Mouse (Mus musculus) liver, adult 10 weeks (tissue): ENCODE data around the gene Ifi211. TPM values are rescaled to one million over a fixed set of nuclear protein-coding genes. Genes with fewer than 3 reads are reported as not detected.

ENCODE experiments used
- polyA plus RNA-seq: library from polyadenylated mRNA; stranded (reverse); fragments of 350-450 nt; fragmentation: Illumina TruSeq; extraction: RNeasy Lipid Tissue Mini Kit (QIAGEN cat#74804); gene quantifications from one replicate; pipeline ENCODE4 v1.2.3, GENCODE M21; 2014; ENCODE audit warnings: low read depth, low replicate concordance

Gene Ifi211
- 7.0 TPM for polyA plus RNA-seq

DNA sequence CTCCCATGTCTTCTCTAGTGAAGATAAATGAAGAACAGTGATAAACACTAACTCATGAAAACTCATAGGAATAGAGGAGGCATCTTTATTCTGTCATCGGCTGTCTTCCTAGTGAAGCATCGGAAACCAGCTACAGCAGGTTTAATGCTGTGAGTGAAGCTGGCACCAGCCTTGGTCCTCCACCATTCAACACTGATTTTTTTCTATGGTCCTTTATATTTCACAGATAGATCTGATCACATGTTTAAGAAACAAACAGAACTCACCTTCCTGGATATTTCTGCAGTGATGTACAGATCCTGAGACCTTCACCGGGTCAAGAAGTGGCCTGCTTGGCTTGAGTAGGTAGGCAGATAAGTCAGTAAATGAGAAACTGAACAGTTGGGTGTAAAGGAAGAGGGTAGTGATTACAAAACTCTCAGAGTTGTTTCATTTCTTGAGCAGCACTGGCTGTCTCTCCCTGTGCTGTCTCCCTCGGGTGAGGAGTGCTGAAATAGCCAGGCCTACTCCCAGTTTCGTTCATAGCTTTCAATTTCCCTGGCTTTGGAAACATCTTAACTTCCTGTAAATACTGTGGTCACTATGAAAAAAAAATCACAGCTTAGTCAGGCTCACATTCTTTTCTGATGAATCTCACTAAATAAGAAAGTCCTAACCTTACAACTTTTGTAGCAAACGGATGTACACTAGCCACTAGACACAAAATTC, at the start of gene Ifi211:
Gene Ifi211 (minus strand): TSS at position 499 of the 708 bp plus-strand sequence.

GRCm38 (mm10) chr1:173941924-173942779, 29.3 kb upstream of the Ifi211 start, which contains the start of the genes Mndal and Ifi203:
TSS of gene Mndal (minus strand) at chr1:173942491.
TSS of gene Ifi203 (minus strand) at chr1:173942672.

Other genes with a start within 250 kb of the Ifi211 start
- gene Ifi208, start 239.4 kb downstream of the Ifi211 start, polyA plus RNA-seq: 2.2 TPM
- gene Ifi207, start 171.3 kb downstream of the Ifi211 start, polyA plus RNA-seq: 6.9 TPM
- 20.5 TPM for gene Ifi204, start 146.1 kb downstream of the Ifi211 start, polyA plus RNA-seq
- 41.8 TPM for gene Mndal, start 29.4 kb upstream of the Ifi211 start, polyA plus RNA-seq
- 30.4 TPM for gene Ifi203, start 29.6 kb upstream of the Ifi211 start, polyA plus RNA-seq
- gene Ifi202b, start 69.7 kb upstream of the Ifi211 start, polyA plus RNA-seq: not detected
- 3.8 TPM for gene Ifi205, start 118.8 kb upstream of the Ifi211 start, polyA plus RNA-seq
- gene Olfr433, start 127.7 kb upstream of the Ifi211 start, polyA plus RNA-seq: not detected
- gene Olfr432, start 136.2 kb upstream of the Ifi211 start, polyA plus RNA-seq: not detected
- gene Olfr430, start 153.6 kb upstream of the Ifi211 start, polyA plus RNA-seq: not detected
- gene Olfr429, start 171.3 kb upstream of the Ifi211 start, polyA plus RNA-seq: not detected
- gene Olfr427, start 183.8 kb upstream of the Ifi211 start, polyA plus RNA-seq: not detected
- not detected for gene Olfr231, start 208.1 kb upstream of the Ifi211 start, polyA plus RNA-seq
- gene Olfr424, start 218.5 kb upstream of the Ifi211 start, polyA plus RNA-seq: not detected
- not detected for gene Olfr420, start 242.6 kb upstream of the Ifi211 start, polyA plus RNA-seq